Mouse (Mus musculus) embryo, embryonic 10 days (tissue): ENCODE data around the gene Rnase11.

ENCODE experiments used
- DNase-seq: peaks from one replicate; pipeline ENCODE4 v3.0.0-alpha.2; 2015; ENCODE audit warnings: low spot score

The Rnase11 gene

GRCm38 (mm10) chr14:51008781-51009180, 41.2 kb downstream of the Rnase11 start:
- DNase-seq: no peak

DNA sequence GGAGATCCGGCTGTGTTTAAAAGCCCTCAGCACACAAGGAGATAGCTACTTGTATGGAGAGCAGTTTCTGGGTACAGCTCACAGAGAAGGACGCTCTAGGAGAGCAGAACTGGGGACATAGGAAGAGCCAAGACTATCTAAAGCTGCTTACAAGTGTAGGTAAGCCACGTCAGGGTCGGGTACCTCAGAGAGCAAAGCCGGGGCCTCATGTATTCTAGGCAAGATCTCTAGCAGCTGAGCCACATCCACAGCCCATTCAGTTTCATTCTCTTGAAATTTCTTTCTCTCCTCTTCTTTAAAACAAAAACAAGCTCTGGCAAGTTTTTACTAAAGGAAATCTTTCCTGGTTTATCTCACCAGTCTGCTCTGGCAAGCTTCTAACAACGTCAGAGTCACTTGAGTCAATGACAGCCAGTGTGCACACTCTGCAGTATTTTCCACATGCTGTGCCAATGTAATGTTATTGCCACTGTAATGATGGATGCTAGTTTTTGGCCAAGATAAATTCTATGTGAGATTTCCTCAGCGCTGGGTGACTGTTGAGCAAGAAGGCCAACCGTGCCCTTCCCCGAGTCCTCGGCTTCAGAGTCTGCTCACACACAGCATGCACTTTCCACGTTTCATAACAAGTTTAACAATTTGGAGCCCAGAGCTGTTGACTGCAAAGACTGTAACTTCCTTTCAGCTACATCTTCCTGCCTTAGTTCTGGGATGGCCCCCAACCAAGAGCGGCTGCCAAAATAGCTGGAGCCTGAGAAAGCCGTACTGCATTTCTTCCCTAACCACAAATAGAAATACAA, 41.8 kb downstream of the Rnase11 start:
- no peak for DNase-seq

DNA sequence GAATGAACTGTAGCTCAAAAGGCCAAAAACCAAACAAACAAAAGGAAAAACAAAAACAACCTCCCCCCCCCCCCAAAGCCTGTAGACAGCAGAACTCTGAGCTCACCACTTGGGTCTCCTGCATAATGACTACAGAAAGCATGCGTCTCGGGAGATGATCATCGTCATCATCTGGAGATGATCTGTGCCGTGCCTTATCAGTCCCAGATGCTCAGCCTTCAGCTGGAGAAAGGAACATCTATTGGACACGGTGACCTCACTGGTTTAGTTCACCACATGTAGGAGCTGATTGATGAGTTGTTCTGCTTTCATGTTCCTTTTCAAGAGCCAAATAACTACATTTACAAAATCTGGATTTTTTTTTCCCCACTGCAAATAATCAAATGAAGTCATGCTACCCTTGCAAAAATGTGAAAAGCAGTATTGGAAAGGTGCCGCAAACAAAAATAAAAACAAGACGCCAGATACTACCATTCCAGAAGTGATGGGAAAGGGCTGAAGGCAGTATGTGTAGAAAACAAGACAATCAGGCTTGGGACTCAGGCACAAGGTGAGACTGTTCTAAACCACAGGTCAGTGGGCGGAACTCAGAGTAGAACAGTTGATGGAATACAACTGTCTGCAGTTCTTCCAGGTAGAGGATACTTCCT, 42.7 kb downstream of the Rnase11 start, which contains the start of gene Rnase10:
Gene Rnase10, plus strand, starts transcription at position 600 of the 650 bp plus-strand sequence.
- peak; percentile 44 for DNase-seq
